Mouse (Mus musculus) hindbrain, postnatal 0 days (tissue): ENCODE results near the gene Plekhs1. TPM values are rescaled to one million over a fixed set of nuclear protein-coding genes. Genes with fewer than 3 reads are reported as not detected.

Experiments used
- ATAC-seq: fragments of 200-750 bp; cut with Nextera tagmentation; 2 replicates; pipeline ENCODE4 v1.8.0; 2017; ENCODE audit warnings: mild to moderate bottlenecking, moderate TSS enrichment, moderate library complexity
- DNase-seq: peaks from one replicate; pipeline ENCODE4 v3.0.0-alpha.2; 2015; ENCODE audit warnings: low spot score
- H3K27ac ChIP-seq: fragments of 300-500 bp; sonication (generic); 2 replicates; pipeline ENCODE4 v1.5.1; 2014; ENCODE audit warnings: mild to moderate bottlenecking
- H3K27me3 ChIP-seq: fragments of 300-500 bp; sonication (generic); 2 replicates; pipeline ENCODE4 v1.6.1; 2014; ENCODE audit warnings: low read length, mixed read lengths; ENCODE audit not compliant: insufficient read depth
- H3K36me3 ChIP-seq: fragments of 300-500 bp; sonication (generic); 2 replicates; pipeline ENCODE4 v1.6.1; 2014; ENCODE audit warnings: low read length, mixed read lengths; ENCODE audit not compliant: insufficient read depth
- H3K4me1 ChIP-seq: fragments of 300-500 bp; sonication (generic); 2 replicates; pipeline ENCODE4 v1.6.1; 2014; ENCODE audit warnings: antibody characterized with exemption, low read length, mixed read lengths; ENCODE audit not compliant: insufficient read depth
- H3K4me2 ChIP-seq: fragments of 300-500 bp; sonication (generic); 2 replicates; pipeline ENCODE4 v1.6.1; 2014; ENCODE audit warnings: low read depth, mild to moderate bottlenecking, low read length, moderate library complexity, mixed read lengths
- H3K4me3 ChIP-seq: fragments of 300-500 bp; sonication (generic); 2 replicates; pipeline ENCODE4 v1.5.1; 2014; ENCODE audit warnings: low read length
- H3K9ac ChIP-seq: fragments of 300-500 bp; sonication (generic); replicated peaks from 2 replicates; pipeline ENCODE4 v1.6.1; 2014; ENCODE audit warnings: mild to moderate bottlenecking, low read length, moderate library complexity, mixed read lengths
- H3K9me3 ChIP-seq: fragments of 300-500 bp; sonication (generic); 2 replicates; pipeline ENCODE4 v1.6.1; 2016; ENCODE audit warnings: low read length, mixed read lengths
- CTCF ChIP-seq: IDR thresholded peaks from 2 replicates; pipeline ENCODE4 v1.5.1; 2016; ENCODE audit warnings: antibody characterized with exemption, control low read depth, low read depth
- WGBS: fragments of 180-500 bp; shearing (Covaris S2); extraction: QIAGEN DNeasy Blood & Tissue Kit; methylation state at CpG from one replicate; pipeline ENCODE4 v1.1.7; 2014; 5-methylcytosine and 5-hydroxymethylcytosine counted together
- polyA plus RNA-seq: library from polyadenylated mRNA; unstranded; fragments of >200 nt; fragmentation: Nextera tagmentation; extraction: Ambion mirVana; gene quantifications from 2 replicates; pipeline ENCODE4 v1.2.1, GENCODE M21; 2015
- total RNA-seq: library from RNA; depleted of rRNA; stranded (reverse); fragments of >200 nt; gene quantifications from 2 replicates; pipeline ENCODE4 v1.2.3, GENCODE M21; 2014

Gene Plekhs1
- total and polyA plus RNA-seq, 2 experiments from 2014 or later = 0.24 TPM; not detected in 1

DNA sequence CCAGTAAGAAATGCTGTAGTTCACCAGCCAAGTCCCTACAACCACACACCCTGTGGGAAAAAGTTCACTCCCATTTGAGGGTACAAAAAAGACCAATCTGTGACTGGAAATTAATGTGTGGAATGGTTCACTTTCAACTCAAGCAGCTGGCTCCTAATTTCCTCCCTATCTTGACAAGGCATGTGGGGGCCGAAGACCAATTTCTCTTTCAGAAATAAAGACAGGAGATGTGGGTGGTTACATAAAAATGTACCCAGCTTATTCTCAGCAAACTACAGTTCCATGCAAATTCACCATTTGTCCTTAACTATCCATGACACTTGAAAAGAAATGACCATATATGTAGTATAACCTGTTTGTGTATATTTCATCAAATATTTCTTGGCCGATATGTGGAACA, 9.0 kb upstream of the Plekhs1 start:
- H3K27me3 ChIP-seq = no peaks in the 10 kb centered on the region
- no peaks in the 10 kb centered on the region for H3K36me3 ChIP-seq
- no peak overlapping the region for H3K27ac ChIP-seq
- no peaks in the 10 kb centered on the region for H3K9me3 ChIP-seq
- no peak overlapping the region for H3K4me2 ChIP-seq
- H3K4me3 ChIP-seq = no peak overlapping the region
- WGBS = 90% methylated on average over 2 of the region's 2 CpGs
- no peak overlapping the region for H3K9ac ChIP-seq
- ATAC-seq (no peak), DNase-seq (no peak)
- peaks cover 4% of the 10 kb centered on the region; the same call in 1 of the 2 replicates for H3K4me1 ChIP-seq
- no peak for TF ChIP-seq CTCF

DNA sequence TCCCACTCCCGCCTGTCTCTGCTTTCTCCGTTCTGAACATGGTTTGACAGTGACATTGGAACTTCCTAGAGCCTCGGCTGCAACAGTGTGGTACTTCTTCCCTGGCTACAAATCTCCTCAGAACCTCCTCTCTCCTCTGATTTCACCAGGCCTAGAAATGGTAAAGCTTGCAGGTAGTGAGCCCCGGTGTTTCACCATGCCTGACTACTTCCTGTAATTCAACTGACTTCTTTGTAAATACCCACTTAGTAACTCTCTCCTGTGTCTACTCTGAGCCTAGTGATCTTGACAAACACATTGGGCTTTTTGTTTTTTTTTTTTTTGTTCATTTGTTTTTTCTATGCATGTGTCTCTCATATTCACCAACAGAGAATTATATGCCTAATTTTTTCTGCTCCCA, 6.6 kb upstream of the Plekhs1 start:
- ATAC-seq (no peak), DNase-seq (no peak)
- Histone ChIP-seq H3K9me3 (no peaks in the 10 kb centered on the region), H3K9ac (no peak overlapping the region), H3K4me1 (peaks cover 4% of the 10 kb centered on the region; the same call in 1 of the 2 replicates), H3K4me3 (no peak overlapping the region), H3K4me2 (no peak overlapping the region), H3K27me3 (no peaks in the 10 kb centered on the region), H3K27ac (no peak overlapping the region), H3K36me3 (no peaks in the 10 kb centered on the region)
- 73% methylated on average over 4 of the region's 4 CpGs for WGBS
- TF ChIP-seq CTCF = no peak

DNA sequence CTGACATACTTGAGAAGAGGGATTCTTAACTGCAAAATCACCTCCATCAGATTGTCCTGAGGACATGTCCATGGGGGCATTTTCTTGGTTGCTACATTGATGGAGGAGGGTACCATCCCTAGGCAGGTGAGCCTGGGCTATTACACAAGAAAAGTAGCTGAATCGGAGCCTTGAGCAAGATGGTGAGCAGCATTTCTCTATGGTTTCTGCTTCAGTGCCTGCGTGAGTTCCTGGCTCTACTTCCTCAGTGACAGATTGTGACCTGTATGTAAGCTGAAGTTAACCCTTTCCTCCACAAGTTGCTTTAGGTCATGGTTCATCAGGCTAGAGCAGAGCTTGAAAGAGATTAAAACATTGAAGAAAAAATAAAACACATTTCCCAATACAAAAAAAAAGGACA, 6.1 kb upstream of the Plekhs1 start:
- Histone ChIP-seq H3K4me2 (no peak overlapping the region), H3K27me3 (no peaks in the 10 kb centered on the region), H3K9me3 (no peaks in the 10 kb centered on the region), H3K9ac (no peak overlapping the region), H3K4me3 (no peak overlapping the region), H3K27ac (no peak overlapping the region), H3K4me1 (peaks cover 4% of the 10 kb centered on the region; the same call in 1 of the 2 replicates), H3K36me3 (no peaks in the 10 kb centered on the region)
- DNase-seq (no peak), ATAC-seq (no peak)
- TF ChIP-seq CTCF = no peak
- 26% methylated on average over 2 of the region's 2 CpGs for WGBS

DNA sequence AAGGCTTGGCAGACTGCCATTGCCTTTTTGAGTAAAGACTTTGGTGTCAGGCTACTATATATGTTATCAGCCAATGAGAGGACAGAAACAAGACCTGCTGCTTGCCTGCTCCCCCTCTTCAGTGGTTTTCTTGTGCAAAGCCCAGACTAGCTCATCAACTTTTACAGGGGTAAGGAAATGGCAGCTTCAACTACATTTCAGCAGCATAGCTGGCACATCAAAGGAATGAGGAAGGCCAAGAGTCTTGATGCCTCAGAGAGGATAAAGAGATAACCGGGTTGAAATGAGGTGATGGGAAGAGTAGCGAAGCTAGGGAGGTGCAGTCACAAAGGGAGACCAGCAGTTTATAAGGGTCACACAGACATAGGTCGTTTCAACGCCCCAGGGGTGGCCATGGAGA, 3.9 kb upstream of the Plekhs1 start:
- H3K36me3 ChIP-seq = no peaks in the 10 kb centered on the region
- WGBS = 91% methylated on average over 4 of the region's 4 CpGs
- no peaks in the 10 kb centered on the region for H3K9me3 ChIP-seq
- DNase-seq (no peak), ATAC-seq (no peak)
- no peak overlapping the region for H3K27ac ChIP-seq
- no peaks in the 10 kb centered on the region for H3K27me3 ChIP-seq
- no peak overlapping the region for H3K9ac ChIP-seq
- H3K4me1 ChIP-seq = peaks cover 4% of the 10 kb centered on the region; the same call in 1 of the 2 replicates
- no peak overlapping the region for H3K4me2 ChIP-seq
- no peak for TF ChIP-seq CTCF
- H3K4me3 ChIP-seq = no peak overlapping the region

DNA sequence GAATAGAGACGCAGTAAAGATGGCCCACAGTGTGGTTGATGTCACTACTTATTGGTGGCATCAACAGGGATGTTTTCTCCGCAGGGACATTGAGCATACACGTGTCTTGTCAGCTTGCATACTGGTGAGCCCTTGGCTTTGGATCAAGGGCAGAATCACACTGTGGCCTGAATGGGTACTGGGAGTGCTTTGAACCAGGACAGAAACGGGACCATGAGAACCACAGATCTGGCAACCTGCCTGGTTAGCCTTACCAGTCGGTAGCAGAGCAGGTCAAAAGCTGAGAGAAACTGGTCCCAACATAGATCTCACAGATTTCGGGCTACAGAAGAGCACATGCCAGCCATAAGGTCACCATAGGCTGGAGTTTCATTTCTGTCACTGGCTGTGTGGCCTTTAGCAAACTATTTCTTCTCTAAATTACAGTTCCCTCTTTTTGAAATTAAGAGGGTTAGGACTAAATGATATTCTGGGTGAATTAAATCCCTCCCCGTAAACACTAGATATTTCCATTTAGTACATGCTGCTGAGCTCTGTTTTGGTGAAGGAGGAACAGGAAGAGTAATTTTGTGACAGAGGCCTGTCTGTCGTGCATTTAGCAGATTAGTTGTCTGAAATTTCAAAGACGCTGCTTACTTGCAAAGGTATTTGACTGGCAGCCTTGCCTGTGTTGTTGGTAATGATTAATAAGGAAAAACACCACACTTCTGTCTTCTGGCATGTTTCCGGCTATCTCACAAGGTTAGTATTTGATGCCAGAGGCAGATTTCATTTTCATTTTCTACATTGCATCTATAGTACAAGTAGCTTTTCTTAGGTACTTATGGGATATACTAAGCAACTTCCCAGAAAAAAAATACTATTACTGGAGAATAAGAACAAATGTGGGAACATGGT, 2.0 kb upstream of the Plekhs1 start:
- 64% methylated on average over 10 of the region's 10 CpGs for WGBS

DNA sequence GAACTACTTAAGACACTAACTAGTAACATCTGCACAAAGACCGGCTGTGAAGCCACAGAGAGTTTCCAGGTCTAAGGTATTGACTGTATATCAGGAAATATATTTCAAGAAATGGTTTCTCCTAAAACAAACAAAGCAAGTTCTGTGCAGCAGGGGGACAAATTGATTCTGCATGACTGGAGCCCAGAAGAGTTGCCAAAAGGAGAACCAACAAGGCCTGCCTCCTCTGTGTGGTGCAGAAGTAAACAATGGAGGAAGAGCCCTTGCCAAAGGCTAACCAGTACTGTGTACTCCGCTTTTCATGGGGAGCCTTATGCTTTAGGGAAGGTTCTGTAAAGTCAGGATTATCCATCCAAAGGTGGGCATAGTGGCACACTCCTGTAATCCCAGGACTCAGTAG, 1.2 kb upstream of the Plekhs1 start:
- peak; percentile 45 for DNase-seq
- ATAC-seq = no peak

More for the DNA sequence above, 2.0 kb upstream of the Plekhs1 start:
- DNase-seq (no peak), ATAC-seq (no peak)
- Histone ChIP-seq H3K9ac (no peak overlapping the region), H3K4me3 (no peak overlapping the region), H3K27ac (no peak overlapping the region), H3K36me3 (no peaks in the 10 kb centered on the region), H3K4me2 (no peak overlapping the region), H3K27me3 (no peaks in the 10 kb centered on the region), H3K4me1 (peaks cover 4% of the 10 kb centered on the region; the same call in 1 of the 2 replicates), H3K9me3 (no peaks in the 10 kb centered on the region)
- TF ChIP-seq CTCF = no peak

DNA sequence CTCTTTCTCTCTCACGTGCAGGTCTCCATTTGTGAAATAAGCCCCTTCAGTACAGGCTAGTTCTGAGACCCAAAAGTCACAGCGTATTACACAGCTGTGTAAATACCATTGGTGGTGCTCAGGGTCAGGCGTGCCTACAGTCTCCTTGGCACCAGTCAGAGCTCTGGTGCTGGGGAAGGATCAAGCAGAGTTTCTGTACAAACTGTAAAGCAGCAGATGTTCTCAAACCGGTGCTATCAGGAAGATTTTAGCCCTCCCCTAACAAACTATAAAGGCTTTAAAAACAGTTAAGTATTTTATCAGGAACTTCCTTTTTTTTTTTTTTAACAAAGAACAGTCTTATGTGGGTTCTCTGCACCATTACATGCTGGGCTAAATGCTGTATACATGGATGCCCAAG, 1.3 kb downstream of the Plekhs1 start:
- no peak overlapping the region for H3K4me2 ChIP-seq
- no peaks in the 10 kb centered on the region for H3K27me3 ChIP-seq
- H3K36me3 ChIP-seq = no peaks in the 10 kb centered on the region
- H3K4me1 ChIP-seq = no peaks in the 10 kb centered on the region
- no peak overlapping the region for H3K27ac ChIP-seq
- TF ChIP-seq CTCF = no peak
- 72% methylated on average over 4 of the region's 4 CpGs for WGBS
- H3K4me3 ChIP-seq = no peak overlapping the region
- no peaks in the 10 kb centered on the region for H3K9me3 ChIP-seq
- ATAC-seq (no peak), DNase-seq (no peak)
- no peak overlapping the region for H3K9ac ChIP-seq

More for the DNA sequence above, 1.2 kb upstream of the Plekhs1 start:
- H3K9me3 ChIP-seq = no peaks in the 10 kb centered on the region
- no peak overlapping the region for H3K4me2 ChIP-seq
- TF ChIP-seq CTCF = no peak
- H3K36me3 ChIP-seq = no peaks in the 10 kb centered on the region
- WGBS = 63% methylated on average over 2 of the region's 2 CpGs
- H3K4me1 ChIP-seq = peaks cover 4% of the 10 kb centered on the region; the same call in 1 of the 2 replicates
- no peak overlapping the region for H3K4me3 ChIP-seq
- H3K27ac ChIP-seq = no peak overlapping the region
- no peak overlapping the region for H3K9ac ChIP-seq
- H3K27me3 ChIP-seq = no peaks in the 10 kb centered on the region
